Mouse (Mus musculus) frontal cortex, postnatal 25 days (tissue): Measurements from ENCODE around the gene Trappc2l.

Source experiments
- DNase-seq, 2 experiments: peaks; one replicate each; pipeline ENCODE4 v3.0.0; 2022; ENCODE audit warnings: low spot score in 2 of 2

Trappc2l gene

GRCm38 (mm10) chr8:122580926-122581325 is 30.5 kb upstream of the Trappc2l start:
- no peak for DNase-seq

GRCm38 (mm10) chr8:122584981-122585380 is 26.5 kb upstream of the Trappc2l start:
- DNase-seq = no peak

GRCm38 (mm10) chr8:122585411-122585891 is 26.0 kb upstream of the Trappc2l start:
- DNase-seq = no peak

DNA sequence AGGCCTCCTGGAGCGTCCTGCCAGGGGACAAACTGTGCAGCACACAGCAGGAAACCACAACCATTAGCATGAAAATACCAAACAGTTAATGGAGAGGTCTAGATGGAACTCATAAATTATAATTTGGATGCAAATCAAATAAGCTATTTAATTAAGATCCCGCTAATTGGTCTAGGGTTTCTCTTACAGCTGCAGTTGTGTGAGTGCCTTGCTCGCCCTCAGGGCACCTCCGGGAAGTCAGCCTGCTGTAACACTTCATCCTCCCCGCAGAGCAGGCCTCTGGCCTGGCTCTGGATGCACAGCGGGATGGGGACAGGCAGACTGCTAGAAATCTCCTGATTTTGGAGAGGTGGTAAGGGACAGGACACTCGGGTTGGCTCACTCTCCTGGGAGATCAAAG is 25.3 kb upstream of the Trappc2l start:
- no peak for DNase-seq

DNA sequence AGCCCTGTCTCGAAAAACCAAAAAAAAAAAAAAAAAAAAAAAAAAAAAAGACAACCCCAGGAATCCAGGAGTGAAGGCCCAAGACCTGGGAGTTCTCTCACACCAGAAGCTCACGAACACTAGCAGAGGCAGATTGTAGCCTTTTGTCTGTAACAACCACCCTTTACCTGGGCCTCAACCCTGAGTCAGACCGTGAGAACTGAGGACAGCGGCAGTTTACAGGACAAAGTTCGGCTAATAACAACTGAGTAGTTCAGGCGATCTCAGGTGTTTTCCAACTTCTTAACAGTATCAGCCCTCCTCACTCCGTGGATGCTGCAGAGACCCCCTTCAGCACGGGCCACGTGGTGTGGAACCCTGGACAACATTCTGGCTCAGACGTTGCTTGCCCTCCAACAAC is 24.7 kb upstream of the Trappc2l start:
- no peak for DNase-seq

DNA sequence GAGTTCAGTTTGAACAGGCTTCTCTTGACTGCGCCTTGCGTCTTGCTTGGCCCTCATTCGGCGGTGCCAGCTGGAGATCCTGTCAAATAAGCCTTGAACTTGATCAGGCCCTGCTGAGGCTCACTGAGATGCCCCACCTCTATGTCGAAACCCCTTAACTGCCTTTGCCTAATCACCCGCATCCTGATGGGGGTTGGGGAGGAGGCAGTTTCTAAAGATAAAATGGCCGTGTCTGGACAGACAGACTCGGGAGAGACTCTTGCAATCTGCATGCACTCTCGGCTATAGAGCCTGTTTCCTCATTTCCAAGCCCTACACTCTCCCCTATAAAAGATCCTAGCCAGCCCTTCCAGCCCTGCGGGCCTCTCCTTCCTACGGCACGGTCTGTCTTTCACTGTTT is 18.2 kb upstream of the Trappc2l start:
- no peak for DNase-seq

GRCm38 (mm10) chr8:122593783-122594507 is 17.5 kb upstream of the Trappc2l start:
- no peak for DNase-seq

GRCm38 (mm10) chr8:122596031-122596430 is 15.4 kb upstream of the Trappc2l start:
- DNase-seq = no peak

- no peak for DNase-seq
Measured at GRCm38 (mm10) chr8:122600666-122601065, 10.8 kb upstream of the Trappc2l start.

- no peak for DNase-seq
Measured at GRCm38 (mm10) chr8:122604640-122605039, 6.8 kb upstream of the Trappc2l start.

DNA sequence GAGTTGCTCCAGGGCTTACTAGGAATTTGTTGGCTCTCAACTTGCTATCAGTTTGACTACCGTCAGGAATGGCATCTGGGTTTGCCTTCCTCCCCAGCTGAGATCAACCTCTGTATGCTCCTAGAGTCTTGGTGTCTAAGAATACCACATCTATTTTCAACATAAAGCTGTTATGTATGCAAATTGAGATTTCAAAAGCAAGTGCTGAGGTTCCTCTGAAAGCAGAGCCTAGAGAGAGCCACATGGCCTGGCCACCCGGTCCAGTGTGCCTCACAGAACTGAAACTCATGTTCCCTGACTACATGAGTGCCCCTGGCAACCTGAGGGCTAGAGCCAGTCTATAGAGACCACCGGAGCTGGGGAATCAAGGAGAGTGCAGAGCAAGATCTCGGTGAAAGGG is 6.1 kb upstream of the Trappc2l start:
- no peak for DNase-seq

DNA sequence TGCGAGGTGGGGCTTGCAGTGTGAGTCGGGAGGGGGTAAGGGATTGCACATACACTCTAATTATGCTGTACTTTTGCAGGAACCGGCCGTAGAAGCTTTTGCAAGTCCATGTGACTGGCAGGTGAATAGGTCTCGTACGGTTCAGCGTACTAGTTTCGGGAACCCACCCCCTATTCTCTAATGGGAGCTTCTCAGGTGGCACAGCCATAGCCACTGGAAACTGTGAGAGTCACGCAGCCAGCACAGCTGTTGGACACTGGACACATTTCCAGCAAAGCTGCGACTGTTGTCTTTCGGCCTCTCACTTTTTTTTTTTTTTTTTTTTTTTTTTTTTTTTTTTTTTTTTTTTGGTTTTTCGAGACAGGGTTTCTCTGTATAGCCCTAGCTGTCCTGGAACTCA is 4.6 kb upstream of the Trappc2l start:
- DNase-seq = no peak

- DNase-seq = no peak
Measured at GRCm38 (mm10) chr8:122610209-122610608, 1.2 kb upstream of the Trappc2l start.

GRCm38 (mm10) chr8:122610612-122611277 is 695 bp upstream of the Trappc2l start:
- DNase-seq = peak in 1 of 2 experiments; percentile 12

GRCm38 (mm10) chr8:122616181-122616905 is 4.9 kb downstream of the Trappc2l start:
- DNase-seq = no peak

DNA sequence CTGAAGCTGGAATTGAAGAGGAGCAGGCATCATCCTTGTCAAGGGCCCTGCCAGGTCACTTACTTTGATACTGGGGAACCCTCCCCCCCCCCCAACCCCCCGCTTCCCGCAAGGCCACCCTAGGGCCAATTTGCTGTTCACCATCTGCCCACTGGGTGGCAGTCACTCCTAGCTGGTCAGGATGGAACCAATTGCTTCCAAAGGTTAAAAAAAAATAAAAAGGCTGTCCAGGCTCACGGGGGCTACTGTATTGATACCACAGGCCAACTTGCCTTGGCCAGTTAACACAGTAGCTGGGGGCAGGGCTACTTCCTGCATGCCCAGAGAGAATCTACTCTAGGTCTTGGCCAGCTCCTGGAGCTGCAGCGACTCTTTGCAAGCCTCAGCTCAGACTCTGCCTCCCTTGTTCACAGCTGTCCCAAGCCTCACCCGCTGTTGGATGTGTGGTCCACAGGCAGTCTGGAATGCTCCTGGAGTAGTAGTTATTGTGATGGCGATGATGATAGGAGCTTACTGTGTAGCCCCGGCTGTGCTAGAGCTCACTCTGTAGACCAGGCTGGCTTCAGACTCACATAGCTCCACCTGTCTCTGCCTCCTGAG is 6.6 kb downstream of the Trappc2l start:
- DNase-seq = peak; percentile 67 to 71

GRCm38 (mm10) chr8:122618660-122619378 is 7.4 kb downstream of the Trappc2l start:
- no peak for DNase-seq

DNA sequence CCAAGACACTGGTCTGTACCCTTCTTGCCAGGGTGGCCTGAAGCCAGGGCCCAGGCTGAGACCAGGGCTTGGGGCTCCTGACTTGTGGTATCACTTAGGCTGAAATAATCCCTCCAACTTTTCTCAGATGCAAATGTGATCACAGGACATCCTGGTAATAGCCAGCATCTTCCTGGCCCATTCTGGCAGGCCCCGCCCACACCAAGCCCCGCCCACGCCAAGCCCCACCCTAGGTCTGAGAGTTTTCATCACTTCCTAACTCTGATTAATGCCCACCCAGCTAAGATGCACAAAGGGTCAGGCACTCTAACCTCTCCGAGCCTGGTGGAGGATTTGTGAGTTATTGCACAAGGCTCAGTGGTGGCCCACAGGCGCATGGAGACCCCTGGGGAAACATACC is 9.0 kb downstream of the Trappc2l start:
- no peak for DNase-seq

- DNase-seq = no peak
Measured at GRCm38 (mm10) chr8:122622727-122623126, 11.3 kb downstream of the Trappc2l start, which contains the start of gene Pabpn1l. Gene Pabpn1l, minus strand, starts transcription at chr8:122622739.

DNA sequence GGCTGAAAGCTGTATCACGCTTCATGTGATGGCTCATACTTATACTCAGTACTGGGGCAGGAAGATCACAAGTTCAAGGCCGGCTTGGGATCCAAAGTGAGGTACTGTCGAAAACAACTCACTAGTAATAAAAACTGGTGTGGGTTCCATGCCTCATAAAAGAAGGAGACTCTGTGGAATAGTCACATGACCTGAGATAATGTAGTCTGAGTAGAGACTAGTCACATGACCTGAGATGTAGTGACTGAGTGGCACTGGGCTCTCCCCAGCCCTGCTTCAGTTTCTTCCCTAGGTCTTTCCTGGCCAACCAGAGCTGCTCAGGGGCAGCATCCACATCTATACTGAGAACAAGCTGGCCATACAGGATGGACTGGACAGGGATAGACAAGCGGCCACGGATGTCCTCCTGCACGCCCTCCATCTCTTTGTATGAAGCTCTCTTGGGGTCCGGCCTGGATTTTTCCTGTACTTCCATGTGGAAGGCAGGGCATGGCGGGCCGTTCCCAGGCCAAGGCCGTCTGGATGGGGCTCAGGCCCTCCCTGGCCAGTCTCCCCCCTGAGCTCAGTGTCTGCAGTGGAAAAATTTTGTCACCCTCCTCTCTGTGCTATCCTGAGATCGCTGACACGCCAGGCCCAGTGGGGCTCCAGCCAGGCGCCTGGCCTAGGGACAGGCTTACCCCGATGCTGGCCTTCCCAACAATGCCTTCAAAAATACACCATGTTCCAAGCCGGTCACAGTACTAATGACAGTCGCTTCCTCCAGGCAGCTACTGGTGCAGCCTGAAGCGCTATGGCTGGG is 12.6 kb downstream of the Trappc2l start:
- no peak for DNase-seq

DNA sequence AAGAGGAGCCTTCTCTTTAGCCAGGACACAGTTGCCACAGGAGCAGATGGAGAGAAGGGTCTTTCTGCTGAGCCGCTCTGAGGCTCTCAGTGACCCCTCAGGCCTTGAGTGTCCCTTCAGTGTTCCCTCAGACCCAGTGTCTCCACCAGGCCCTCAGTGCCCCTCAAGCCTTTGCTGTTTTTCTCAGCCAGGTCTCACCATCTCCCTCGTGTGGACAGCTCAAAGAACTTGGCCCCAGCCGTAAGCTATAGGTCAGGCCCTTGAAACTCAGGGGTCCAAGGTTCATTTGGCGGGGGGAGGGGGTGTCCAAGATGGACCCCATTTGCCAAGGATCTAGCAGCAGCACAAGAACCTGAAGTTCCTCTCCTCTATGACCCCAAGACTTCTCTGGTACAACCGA is 13.2 kb downstream of the Trappc2l start:
- DNase-seq = no peak
